Mouse (Mus musculus) kidney, adult 8-10 months (tissue): ENCODE data around the gene Mlst8.

Source experiments
- DNase-seq, 2 experiments: peaks; one replicate each; pipeline ENCODE4 v3.0.0; 2022

Gene Mlst8

GRCm38 (mm10) chr17:24478663-24479380 lies at the start of gene Mlst8:
Gene Mlst8 (minus strand): TSS chr17:24479078.
- DNase-seq = peak; percentile 95 to 97

- DNase-seq = no peak
These were observed 49.7 kb upstream of the Mlst8 start for GRCm38 (mm10) chr17:24528560-24528918.

- peak; percentile 94 to 100 for DNase-seq
These were observed 49.1 kb upstream of the Mlst8 start, which contains the start of gene Traf7 for GRCm38 (mm10) chr17:24527723-24528559. Gene Traf7 (minus strand): TSS chr17:24527938.

GRCm38 (mm10) chr17:24527315-24527714 lies 48.4 kb upstream of the Mlst8 start:
- no peak for DNase-seq

GRCm38 (mm10) chr17:24524734-24525133 lies 45.9 kb upstream of the Mlst8 start:
- DNase-seq = no peak

- no peak for DNase-seq
These were observed 41.6 kb upstream of the Mlst8 start for GRCm38 (mm10) chr17:24520450-24520849.

GRCm38 (mm10) chr17:24514270-24515257 lies 35.7 kb upstream of the Mlst8 start:
- peak in 1 of 2 experiments; percentile 13 for DNase-seq

- DNase-seq = peak; percentile 33 to 69
These were observed 34.7 kb upstream of the Mlst8 start for GRCm38 (mm10) chr17:24513609-24514008.

GRCm38 (mm10) chr17:24507806-24508460 lies 29.1 kb upstream of the Mlst8 start:
- DNase-seq = no peak

- no peak for DNase-seq
These were observed 28.3 kb upstream of the Mlst8 start for GRCm38 (mm10) chr17:24507129-24507664.

- DNase-seq = no peak
These were observed 27.6 kb upstream of the Mlst8 start for GRCm38 (mm10) chr17:24506332-24507070.

- DNase-seq = no peak
These were observed 26.5 kb upstream of the Mlst8 start for GRCm38 (mm10) chr17:24505286-24505955.

- no peak for DNase-seq
These were observed 25.2 kb upstream of the Mlst8 start for GRCm38 (mm10) chr17:24504085-24504484.

GRCm38 (mm10) chr17:24502208-24502607 lies 23.3 kb upstream of the Mlst8 start:
- DNase-seq = no peak

GRCm38 (mm10) chr17:24496026-24496425 lies 17.1 kb upstream of the Mlst8 start:
- DNase-seq = no peak

GRCm38 (mm10) chr17:24495443-24495842 lies 16.6 kb upstream of the Mlst8 start:
- DNase-seq = no peak

- DNase-seq = peak in 1 of 2 experiments; percentile 42
These were observed 15.9 kb upstream of the Mlst8 start for GRCm38 (mm10) chr17:24494627-24495335.

GRCm38 (mm10) chr17:24490399-24490798 lies 11.5 kb upstream of the Mlst8 start:
- DNase-seq = no peak

GRCm38 (mm10) chr17:24489265-24490030 lies 10.6 kb upstream of the Mlst8 start:
- DNase-seq = no peak
